Mouse (Mus musculus): Measurements from ENCODE around the gene Hspa4l. TPM values are rescaled to one million over a fixed set of nuclear protein-coding genes. Genes with fewer than 3 reads are reported as not detected.

Gene Hspa4l
- polyA plus RNA-seq (2016; fragmentation: Nextera tagmentation; extraction: Ambion mirVana) = 55.1 and 56.1 TPM in 2 replicates

GRCm38 (mm10) chr3:40744024-40744835, at the start of gene Hspa4l:
Gene Hspa4l (plus strand): TSS chr3:40744495.
- WGBS = 21% methylated on average over 16 of the region's 16 CpGs
- H3K27ac ChIP-seq (replicated peaks) = peak within 1 kb of the TSS; percentile 95
- no peaks in the 10 kb centered on the region for H3K9me3 ChIP-seq (replicated peaks)
- peak within 1 kb of the TSS; percentile 92 for H3K4me3 ChIP-seq
- peaks cover 24% of the 10 kb centered on the region for H3K4me1 ChIP-seq
- no peaks in the 10 kb centered on the region for H3K36me3 ChIP-seq
- DNase-seq (ENCODE audit: low spot score) = peak; percentile 27
- no peaks in the 10 kb centered on the region for H3K27me3 ChIP-seq (ENCODE audit: low read depth, poor library complexity, severe bottlenecking)

GRCm38 (mm10) chr3:40695162-40695561, 49.1 kb upstream of the Hspa4l start:
- DNase-seq (ENCODE audit: low spot score) = no peak
- 98% methylated on average over 2 of the region's 2 CpGs for WGBS
- no peaks in the 10 kb centered on the region for H3K27me3 ChIP-seq (ENCODE audit: low read depth, poor library complexity, severe bottlenecking)

GRCm38 (mm10) chr3:40698834-40699233, 45.5 kb upstream of the Hspa4l start:
- Histone ChIP-seq H3K36me3 (peaks cover 44% of the 10 kb centered on the region), H3K4me3 (no peak overlapping the region), H3K4me1 (no peaks in the 10 kb centered on the region), H3K9me3 (replicated peaks) (no peaks in the 10 kb centered on the region), H3K27me3 (ENCODE audit: low read depth, poor library complexity, severe bottlenecking) (no peaks in the 10 kb centered on the region), H3K27ac (replicated peaks) (no peak overlapping the region)
- no peak for DNase-seq (ENCODE audit: low spot score)
- WGBS = 87% methylated on average over 3 of the region's 3 CpGs

More at GRCm38 (mm10) chr3:40695162-40695561, 49.1 kb upstream of the Hspa4l start:
- H3K27ac ChIP-seq (replicated peaks) = no peak overlapping the region
- no peak overlapping the region for H3K4me3 ChIP-seq
- no peaks in the 10 kb centered on the region for H3K9me3 ChIP-seq (replicated peaks)
- H3K36me3 ChIP-seq = peaks cover 38% of the 10 kb centered on the region
- H3K4me1 ChIP-seq = peaks cover 16% of the 10 kb centered on the region

GRCm38 (mm10) chr3:40704816-40705430, 39.4 kb upstream of the Hspa4l start:
- WGBS = 84% methylated on average over 5 of the region's 5 CpGs

GRCm38 (mm10) chr3:40708655-40709054, 35.6 kb upstream of the Hspa4l start, which contains the start of gene Slc25a31:
Gene Slc25a31 (plus strand): TSS chr3:40708855.
- Histone ChIP-seq H3K4me3 (no peak within 1 kb of the TSS), H3K27me3 (ENCODE audit: low read depth, poor library complexity, severe bottlenecking) (no peaks in the 10 kb centered on the region)
- 94% methylated on average over 30 of the region's 30 CpGs for WGBS

More at GRCm38 (mm10) chr3:40704816-40705430, 39.4 kb upstream of the Hspa4l start:
- Histone ChIP-seq H3K4me1 (no peaks in the 10 kb centered on the region), H3K9me3 (replicated peaks) (peaks cover 10% of the 10 kb centered on the region; the same call in 1 of the 2 replicates), H3K27me3 (ENCODE audit: low read depth, poor library complexity, severe bottlenecking) (no peaks in the 10 kb centered on the region), H3K27ac (replicated peaks) (no peak overlapping the region), H3K36me3 (peaks cover 12% of the 10 kb centered on the region), H3K4me3 (no peak overlapping the region)
- DNase-seq (ENCODE audit: low spot score) = no peak

GRCm38 (mm10) chr3:40716056-40716455, 28.2 kb upstream of the Hspa4l start:
- Histone ChIP-seq H3K27me3 (ENCODE audit: low read depth, poor library complexity, severe bottlenecking) (no peaks in the 10 kb centered on the region), H3K36me3 (no peaks in the 10 kb centered on the region), H3K9me3 (replicated peaks) (no peaks in the 10 kb centered on the region), H3K4me1 (no peaks in the 10 kb centered on the region), H3K27ac (replicated peaks) (no peak overlapping the region), H3K4me3 (no peak overlapping the region)
- no peak for DNase-seq (ENCODE audit: low spot score)
- 66% methylated on average over 1 of the region's 1 CpGs for WGBS

More at GRCm38 (mm10) chr3:40708655-40709054, 35.6 kb upstream of the Hspa4l start, which contains the start of gene Slc25a31:
- DNase-seq (ENCODE audit: low spot score) = no peak
- Histone ChIP-seq H3K27ac (replicated peaks) (no peak within 1 kb of the TSS), H3K36me3 (peaks cover 3% of the 10 kb centered on the region; the same call in 1 of the 2 replicates), H3K4me1 (no peaks in the 10 kb centered on the region), H3K9me3 (replicated peaks) (peaks cover 10% of the 10 kb centered on the region; the same call in 1 of the 2 replicates)

- H3K9me3 ChIP-seq (replicated peaks) = no peaks in the 10 kb centered on the region
- H3K4me1 ChIP-seq = no peaks in the 10 kb centered on the region
- H3K36me3 ChIP-seq = no peaks in the 10 kb centered on the region
- no peaks in the 10 kb centered on the region for H3K27me3 ChIP-seq (ENCODE audit: low read depth, poor library complexity, severe bottlenecking)
- 91% methylated on average over 3 of the region's 3 CpGs for whole genome bisulfite sequencing
- no peak overlapping the region for H3K4me3 ChIP-seq
- no peak overlapping the region for H3K27ac ChIP-seq (replicated peaks)
- DNase-seq (ENCODE audit: low spot score) = no peak
Measured at GRCm38 (mm10) chr3:40719022-40719421, 25.3 kb upstream of the Hspa4l start.

- DNase-seq (ENCODE audit: low spot score) = no peak
- no peaks in the 10 kb centered on the region for H3K4me1 ChIP-seq
- no peaks in the 10 kb centered on the region for H3K36me3 ChIP-seq
- no peak overlapping the region for H3K4me3 ChIP-seq
- peaks cover 4% of the 10 kb centered on the region; the same call in 1 of the 2 replicates for H3K27me3 ChIP-seq (ENCODE audit: low read depth, poor library complexity, severe bottlenecking)
- 88% methylated on average over 6 of the region's 6 CpGs for WGBS
- H3K9me3 ChIP-seq (replicated peaks) = no peaks in the 10 kb centered on the region
- no peak overlapping the region for H3K27ac ChIP-seq (replicated peaks)
Measured at GRCm38 (mm10) chr3:40738381-40738912, 5.8 kb upstream of the Hspa4l start.

- peaks cover 24% of the 10 kb centered on the region for H3K4me1 ChIP-seq
- no peaks in the 10 kb centered on the region for H3K36me3 ChIP-seq
- under 1% methylated on average over 93 of the region's 93 CpGs for WGBS
- H3K4me3 ChIP-seq = peak overlapping the region; percentile 92
- no peaks in the 10 kb centered on the region for H3K9me3 ChIP-seq (replicated peaks)
- no peaks in the 10 kb centered on the region for H3K27me3 ChIP-seq (ENCODE audit: low read depth, poor library complexity, severe bottlenecking)
- peak overlapping the region; percentile 95 for H3K27ac ChIP-seq (replicated peaks)
- peak; percentile 94 for DNase-seq (ENCODE audit: low spot score)
Measured at GRCm38 (mm10) chr3:40744836-40745660, 753 bp downstream of the Hspa4l start.

GRCm38 (mm10) chr3:40745661-40746547, 1.6 kb downstream of the Hspa4l start:
- Histone ChIP-seq H3K27me3 (ENCODE audit: low read depth, poor library complexity, severe bottlenecking) (no peaks in the 10 kb centered on the region), H3K9me3 (replicated peaks) (no peaks in the 10 kb centered on the region), H3K36me3 (no peaks in the 10 kb centered on the region), H3K4me3 (peak overlapping the region; percentile 92), H3K4me1 (peaks cover 24% of the 10 kb centered on the region), H3K27ac (replicated peaks) (peak overlapping the region; percentile 95)
- WGBS = 3% methylated on average over 37 of the region's 37 CpGs
- peak; percentile 28 for DNase-seq (ENCODE audit: low spot score)

- 89% methylated on average over 3 of the region's 3 CpGs for WGBS
- no peaks in the 10 kb centered on the region for H3K4me1 ChIP-seq
Measured at GRCm38 (mm10) chr3:40760746-40761145, 16.5 kb downstream of the Hspa4l start.

More at GRCm38 (mm10) chr3:40760746-40761145, 16.5 kb downstream of the Hspa4l start:
- Histone ChIP-seq H3K9me3 (replicated peaks) (no peaks in the 10 kb centered on the region), H3K27me3 (ENCODE audit: low read depth, poor library complexity, severe bottlenecking) (no peaks in the 10 kb centered on the region), H3K36me3 (peaks cover 74% of the 10 kb centered on the region), H3K4me3 (no peak overlapping the region), H3K27ac (replicated peaks) (no peak overlapping the region)
- DNase-seq (ENCODE audit: low spot score) = no peak
